Mouse (Mus musculus) C2C12 (cell line): ENCODE results near the gene Asphd2.

Experiments
- CTCF ChIP-seq: IDR thresholded peaks from one replicate; pipeline ENCODE4 v1.5.1; 2011; ENCODE audit not compliant: control insufficient read depth, insufficient read depth, insufficient read length
- MAX ChIP-seq: IDR thresholded peaks from one replicate; pipeline ENCODE4 v1.6.1; 2011; ENCODE audit warnings: mild to moderate bottlenecking, control low read depth

DNA sequence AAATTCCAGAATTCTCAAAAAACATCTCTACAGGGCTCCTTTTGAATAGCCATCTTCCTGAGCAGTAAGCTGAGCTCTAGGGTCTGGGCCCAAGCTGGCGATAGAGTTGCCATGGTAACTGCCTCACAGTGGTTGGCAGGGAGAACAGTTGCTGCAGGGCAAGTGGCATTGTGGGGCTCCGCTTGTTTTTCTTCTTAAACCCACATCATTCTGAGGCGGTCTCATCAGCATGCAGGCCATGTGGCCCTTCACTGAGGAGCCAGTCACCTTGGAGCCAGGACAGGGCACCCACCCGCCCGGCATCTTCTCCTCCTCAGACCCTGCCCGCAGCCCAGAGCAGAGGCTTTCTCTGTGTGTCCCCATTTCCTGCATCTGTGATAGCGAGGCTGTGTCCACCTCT is 22.7 kb downstream of the Asphd2 start:
- no peak for TF ChIP-seq CTCF
- no peak for TF ChIP-seq MAX
